In the genomic region with DNA sequence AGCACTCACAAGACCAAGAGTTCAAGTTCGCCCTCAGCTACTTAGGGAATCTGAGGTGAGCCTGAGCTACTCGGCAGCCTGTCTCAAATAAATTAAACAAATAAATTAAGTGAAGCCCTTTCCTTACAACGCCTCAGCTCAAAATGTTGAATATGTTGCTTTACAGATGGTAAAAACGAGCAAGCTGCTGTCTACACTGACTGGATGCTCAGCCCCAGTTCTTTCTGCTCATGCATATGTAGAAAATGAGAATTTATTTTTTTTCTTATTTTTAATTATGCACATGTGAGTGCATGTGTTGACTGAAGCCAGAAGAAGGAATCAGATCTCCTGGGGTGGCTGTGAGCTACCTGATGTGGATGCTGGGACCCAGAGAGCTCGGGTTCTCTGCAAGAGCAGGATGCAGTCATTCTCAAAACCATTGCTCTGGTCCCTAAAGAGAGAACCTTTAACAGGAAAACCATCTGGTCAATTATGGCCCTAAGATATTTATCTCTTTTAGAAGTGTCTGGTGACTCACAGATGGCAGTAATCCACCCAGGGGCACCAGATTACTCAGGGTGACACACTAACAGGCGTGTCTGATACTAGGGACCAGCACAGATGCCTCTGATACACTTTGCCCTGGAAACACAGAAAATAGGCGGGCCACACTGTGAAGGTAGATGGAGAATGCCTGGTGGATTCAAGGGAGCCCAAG, we compare ENCODE assay signal across 24 mouse cellular contexts. TPM values are rescaled to one million over a fixed set of nuclear protein-coding genes. Genes with fewer than 3 reads are reported as not detected.
DNase-seq lines count a peak whose midpoint lies in the region; ATAC-seq and TF ChIP-seq lines count a peak whose summit lies in the region.
"Had no signal": no experiment of that assay in that cellular context is flagged by ENCODE, and none has a peak within 500 bp of the region (broad histone marks: within the 10 kb centered on the region; RNA-seq: fewer than 3 reads in every experiment).

No protein-coding gene starts in this region.

- H3K4me1 ChIP-seq in forebrain, postnatal 0 days (ENCODE audit: insufficient read depth), result no peaks in the 10 kb centered on the region
- peaks cover 12% of the 10 kb centered on the region; the same call in 1 of the 2 replicates for H3K4me1 ChIP-seq in forebrain, embryonic 10.5 days
- H3K4me1 ChIP-seq in G1E (ENCODE audit: insufficient read depth, low read depth, low read length), result peaks cover 5% of the 10 kb centered on the region
- H3K4me1 ChIP-seq in intestine, embryonic 16.5 days (ENCODE audit: control insufficient read depth, insufficient read depth, low read length), result peaks cover 8% of the 10 kb centered on the region; the same call in 1 of the 2 replicates
- H3K4me1 ChIP-seq in stomach, postnatal 0 days (replicated peaks; ENCODE audit: control insufficient read depth, insufficient read depth), result no peaks in the 10 kb centered on the region
- no peaks in the 10 kb centered on the region for H3K4me1 ChIP-seq in hindbrain, embryonic 13.5 days (replicated peaks)
- H3K4me1 ChIP-seq: forebrain, embryonic 13.5 days had no signal

- TF ChIP-seq CTCF in forebrain, postnatal 0 days (IDR thresholded peaks at IDR 0.05; ENCODE audit: low read depth), result no peak
- no peak for TF ChIP-seq CTCF in G1E (IDR thresholded peaks at IDR 0.05; ENCODE audit: low read depth, low read length)
- TF ChIP-seq CTCF in stomach, postnatal 0 days (IDR thresholded peaks at IDR 0.05; ENCODE audit: low read depth), result no peak

- no peaks in the 10 kb centered on the region for H3K9me3 ChIP-seq in forebrain, postnatal 0 days (ENCODE audit: low read length)
- no peaks in the 10 kb centered on the region for H3K9me3 ChIP-seq in forebrain, embryonic 10.5 days
- H3K9me3 ChIP-seq in G1E (replicated peaks), result no peaks in the 10 kb centered on the region
- peaks cover 5% of the 10 kb centered on the region; the same call in 1 of the 2 replicates for H3K9me3 ChIP-seq in intestine, embryonic 16.5 days (ENCODE audit: control insufficient read depth, low read length)
- H3K9me3 ChIP-seq in stomach, postnatal 0 days (ENCODE audit: control insufficient read depth, low read length), result no peaks in the 10 kb centered on the region
- H3K9me3 ChIP-seq in hindbrain, embryonic 13.5 days, result 0 out of 2 replicates have a peak, but pooled peaks cover 4% of the 10 kb centered on the region

- DNase-seq in forebrain, postnatal 0 days, result peak; percentile 40
- DNase-seq in forebrain, embryonic 10.5 days (ENCODE audit: extremely low spot score, low spot score), result no peak
- DNase-seq in G1E (ENCODE audit: low spot score), result no peak
- DNase-seq in stomach, postnatal 0 days (ENCODE audit: low spot score), result no peak
- no peak for DNase-seq in embryo, embryonic 10 days (ENCODE audit: low spot score)
- DNase-seq: adrenal gland, postnatal 36 days; B cell, adult 2 months; cerebellum, adult 2 months; cerebellum, postnatal 10 days; gastrocnemius, postnatal 10 days; heart, adult 2 months; heart, postnatal 36 days; kidney, adult 8-10 months had no signal

- WGBS in forebrain, postnatal 0 days, result 63% methylated on average over 7 of the region's 7 CpGs
- 78% methylated on average over 7 of the region's 7 CpGs for WGBS in forebrain, embryonic 10.5 days
- WGBS in intestine, embryonic 16.5 days, result 53% methylated on average over 7 of the region's 7 CpGs
- WGBS in stomach, postnatal 0 days, result 63% methylated on average over 7 of the region's 7 CpGs
- 75% methylated on average over 7 of the region's 7 CpGs for WGBS in hindbrain, embryonic 13.5 days

- H3K4me3 ChIP-seq in forebrain, postnatal 0 days (ENCODE audit: low read depth, low read length), result no peak overlapping the region
- H3K4me3 ChIP-seq in forebrain, embryonic 10.5 days, result no peak overlapping the region
- no peak overlapping the region for H3K4me3 ChIP-seq in G1E (ENCODE audit: low read depth, low read length)
- no peak overlapping the region for H3K4me3 ChIP-seq in intestine, embryonic 16.5 days (ENCODE audit: low read length)
- H3K4me3 ChIP-seq in stomach, postnatal 0 days (ENCODE audit: low read depth, low read length), result no peak overlapping the region
- no peak overlapping the region for H3K4me3 ChIP-seq in hindbrain, embryonic 13.5 days
- H3K4me3 ChIP-seq: embryonic facial prominence, embryonic 12.5 days; forebrain, embryonic 13.5 days; heart, adult 2 months; heart, embryonic 13.5 days had no signal

- H3K27ac ChIP-seq in forebrain, postnatal 0 days (ENCODE audit: low read depth, low read length), result no peak overlapping the region
- no peak overlapping the region for H3K27ac ChIP-seq in forebrain, embryonic 10.5 days
- H3K27ac ChIP-seq in intestine, embryonic 16.5 days (ENCODE audit: low read length), result peak overlapping the region; percentile 16
- no peak overlapping the region for H3K27ac ChIP-seq in stomach, postnatal 0 days (replicated peaks)
- no peak overlapping the region for H3K27ac ChIP-seq in hindbrain, embryonic 13.5 days
- H3K27ac ChIP-seq: embryonic facial prominence, embryonic 12.5 days; forebrain, embryonic 13.5 days; heart, adult 2 months; heart, embryonic 13.5 days had no signal

- ATAC-seq in forebrain, postnatal 0 days, result peak; percentile 78
- ATAC-seq in G1E (ENCODE audit: extremely low read depth, insufficient number of reproducible peaks, low FRiP score, poor library complexity, severe bottlenecking), result peak; percentile 89
- ATAC-seq in intestine, embryonic 16.5 days, result peak; percentile 82
- ATAC-seq in stomach, postnatal 0 days (ENCODE audit: low FRiP score, low TSS enrichment), result peak; percentile 59; the same call in 1 of the 2 replicates
- ATAC-seq in hindbrain, embryonic 13.5 days (ENCODE audit: low FRiP score), result no peak
- ATAC-seq: activated CD4-positive, CD25-positive, alpha-beta regulatory T cell, adult 4 months; CD4-positive, CD25-positive, alpha-beta regulatory T cell, adult 4 months; forebrain, embryonic 13.5 days; hindbrain, embryonic 16.5 days; inflammation-experienced regulatory T-cells, adult 6 months; Patski had no signal

- TF ChIP-seq EP300 in stomach, postnatal 0 days (optimal IDR thresholded peaks at IDR 0.05), result no peak

- no peak overlapping the region for H3K9ac ChIP-seq in forebrain, postnatal 0 days
- H3K9ac ChIP-seq in intestine, embryonic 16.5 days (ENCODE audit: low read depth, low read length), result no peak overlapping the region
- H3K9ac ChIP-seq in stomach, postnatal 0 days (ENCODE audit: low read length), result no peak overlapping the region
- no peak overlapping the region for H3K9ac ChIP-seq in hindbrain, embryonic 13.5 days
- H3K9ac ChIP-seq: embryonic facial prominence, embryonic 12.5 days; forebrain, embryonic 13.5 days; heart, embryonic 13.5 days had no signal

- H3K27me3 ChIP-seq in forebrain, postnatal 0 days (ENCODE audit: insufficient read depth, low read length), result no peaks in the 10 kb centered on the region
- no peaks in the 10 kb centered on the region for H3K27me3 ChIP-seq in forebrain, embryonic 10.5 days (ENCODE audit: poor library complexity, severe bottlenecking)
- peaks cover 29% of the 10 kb centered on the region for H3K27me3 ChIP-seq in G1E (ENCODE audit: insufficient read depth, low read length)
- H3K27me3 ChIP-seq in intestine, embryonic 16.5 days (replicated peaks; ENCODE audit: control insufficient read depth, insufficient read depth, low read length), result no peaks in the 10 kb centered on the region
- no peaks in the 10 kb centered on the region for H3K27me3 ChIP-seq in stomach, postnatal 0 days (ENCODE audit: control insufficient read depth, insufficient read depth, low read length)
- no peaks in the 10 kb centered on the region for H3K27me3 ChIP-seq in hindbrain, embryonic 13.5 days
- H3K27me3 ChIP-seq: embryonic facial prominence, embryonic 12.5 days; forebrain, embryonic 13.5 days; heart, embryonic 13.5 days; Patski had no signal

- H3K4me2 ChIP-seq in forebrain, postnatal 0 days (ENCODE audit: low read depth), result no peak overlapping the region
- no peak overlapping the region for H3K4me2 ChIP-seq in intestine, embryonic 16.5 days (ENCODE audit: low read depth, low read length)
- H3K4me2 ChIP-seq in stomach, postnatal 0 days (replicated peaks; ENCODE audit: low read depth), result no peak overlapping the region
- H3K4me2 ChIP-seq in hindbrain, embryonic 13.5 days, result no peak overlapping the region
- H3K4me2 ChIP-seq: embryonic facial prominence, embryonic 12.5 days; forebrain, embryonic 13.5 days; heart, embryonic 13.5 days had no signal

- no peaks in the 10 kb centered on the region for H3K36me3 ChIP-seq in forebrain, postnatal 0 days (ENCODE audit: insufficient read depth)
- H3K36me3 ChIP-seq in forebrain, embryonic 10.5 days (replicated peaks), result no peaks in the 10 kb centered on the region
- H3K36me3 ChIP-seq in G1E (replicated peaks), result no peaks in the 10 kb centered on the region
- H3K36me3 ChIP-seq in intestine, embryonic 16.5 days (ENCODE audit: control insufficient read depth, insufficient read depth, low read length), result no peaks in the 10 kb centered on the region
- no peaks in the 10 kb centered on the region for H3K36me3 ChIP-seq in stomach, postnatal 0 days (ENCODE audit: control insufficient read depth, insufficient read depth, low read length)
- no peaks in the 10 kb centered on the region for H3K36me3 ChIP-seq in hindbrain, embryonic 13.5 days
- H3K36me3 ChIP-seq: embryonic facial prominence, embryonic 12.5 days; heart, embryonic 13.5 days had no signal

RNA-seq across cellular contexts. Expression of a gene that starts 2.0 kb away (rescaled TPM):
- 278 and 312 TPM in 2 replicates for total RNA-seq in forebrain, postnatal 0 days (2014; rRNA removed)
- polyA plus RNA-seq in forebrain, postnatal 0 days (2015; fragmentation: Nextera tagmentation; extraction: Ambion mirVana), result 371 and 381 TPM in 2 replicates
- polyA plus RNA-seq in forebrain, embryonic 10.5 days (2016; fragmentation: Nextera tagmentation; extraction: Ambion mirVana), result 156 and 166 TPM in 2 replicates
- total RNA-seq in G1E (2014; fragmentation: Nextera tagmentation) (102 and 116 TPM in 2 replicates), G1E (2017) (64.8 and 72.8 TPM in 2 replicates)
- polyA plus RNA-seq in G1E (2012), result 19.6 and 23.4 TPM in 2 replicates
- 164 and 171 TPM in 2 replicates for polyA plus RNA-seq in intestine, embryonic 16.5 days (2015; fragmentation: Nextera tagmentation; extraction: Ambion mirVana)
- polyA plus RNA-seq in stomach, postnatal 0 days (2015; fragmentation: Nextera tagmentation; extraction: Ambion mirVana), result 107 and 115 TPM in 2 replicates
- 307 and 330 TPM in 2 replicates for polyA plus RNA-seq in hindbrain, embryonic 13.5 days (2015; fragmentation: Nextera tagmentation; extraction: Ambion mirVana)

RNA-seq across cellular contexts. Expression of a gene that starts 29.0 kb away (rescaled TPM):
- total RNA-seq in forebrain, postnatal 0 days (2014; rRNA removed), result 94.6 and 119 TPM in 2 replicates
- 113 and 150 TPM in 2 replicates for polyA plus RNA-seq in forebrain, postnatal 0 days (2015; fragmentation: Nextera tagmentation; extraction: Ambion mirVana)
- 50.9 and 55.3 TPM in 2 replicates for polyA plus RNA-seq in forebrain, embryonic 10.5 days (2016; fragmentation: Nextera tagmentation; extraction: Ambion mirVana)
- not detected in 2 replicates for total RNA-seq in G1E (2014; fragmentation: Nextera tagmentation)
- 0.41 TPM in 1 of 2 replicates, not detected in the other for total RNA-seq in G1E (2017)
- polyA plus RNA-seq in G1E (2012), result not detected in 2 replicates
- polyA plus RNA-seq in intestine, embryonic 16.5 days (2015; fragmentation: Nextera tagmentation; extraction: Ambion mirVana), result 44.7 and 53.0 TPM in 2 replicates
- 66.9 and 69.9 TPM in 2 replicates for polyA plus RNA-seq in stomach, postnatal 0 days (2015; fragmentation: Nextera tagmentation; extraction: Ambion mirVana)
- polyA plus RNA-seq in hindbrain, embryonic 13.5 days (2015; fragmentation: Nextera tagmentation; extraction: Ambion mirVana), result 74.8 and 76.7 TPM in 2 replicates
- total RNA-seq: MEL had no signal
- polyA plus RNA-seq: activated CD4-positive, CD25-positive, alpha-beta regulatory T cell, adult 4 months; CD4-positive, CD25-positive, alpha-beta regulatory T cell, adult 4 months; inflammation-experienced regulatory T-cells, adult 6 months had no signal

Comparison
In these comparisons a context has a peak if more than half of its experiments do, and no peak if none do; other contexts are left out.
1. RNA of a gene that starts 29.0 kb away (polyA plus RNA-seq): 113 to 150 TPM in forebrain, postnatal 0 days, 74.8 to 76.7 TPM in hindbrain, embryonic 13.5 days, 66.9 to 69.9 TPM in stomach, postnatal 0 days, 50.9 to 55.3 TPM in forebrain, embryonic 10.5 days and 44.7 to 53.0 TPM in intestine, embryonic 16.5 days; not detected in G1E; every median in the first group is over 10 times any median in the second.